Mouse (Mus musculus) gastrocnemius, postnatal 4 days (tissue): ENCODE data around the gene Vkorc1l1. TPM values are rescaled to one million over a fixed set of nuclear protein-coding genes. Genes with fewer than 3 reads are reported as not detected.

ENCODE experiments used
- DNase-seq, 2 experiments: peaks; one replicate each; pipeline ENCODE4 v3.0.0; 2021 to 2022; ENCODE audit warnings: low spot score in 2 of 2, mixed read lengths in 2 of 2
- total RNA-seq, 2 experiments: library from RNA; stranded (reverse); gene quantifications; 2 replicates each; pipeline ENCODE4 v1.2.3; 2021

The Vkorc1l1 gene
- total RNA-seq, 2 experiments from 2014 or later, result 21.3 to 22.0 TPM

DNA sequence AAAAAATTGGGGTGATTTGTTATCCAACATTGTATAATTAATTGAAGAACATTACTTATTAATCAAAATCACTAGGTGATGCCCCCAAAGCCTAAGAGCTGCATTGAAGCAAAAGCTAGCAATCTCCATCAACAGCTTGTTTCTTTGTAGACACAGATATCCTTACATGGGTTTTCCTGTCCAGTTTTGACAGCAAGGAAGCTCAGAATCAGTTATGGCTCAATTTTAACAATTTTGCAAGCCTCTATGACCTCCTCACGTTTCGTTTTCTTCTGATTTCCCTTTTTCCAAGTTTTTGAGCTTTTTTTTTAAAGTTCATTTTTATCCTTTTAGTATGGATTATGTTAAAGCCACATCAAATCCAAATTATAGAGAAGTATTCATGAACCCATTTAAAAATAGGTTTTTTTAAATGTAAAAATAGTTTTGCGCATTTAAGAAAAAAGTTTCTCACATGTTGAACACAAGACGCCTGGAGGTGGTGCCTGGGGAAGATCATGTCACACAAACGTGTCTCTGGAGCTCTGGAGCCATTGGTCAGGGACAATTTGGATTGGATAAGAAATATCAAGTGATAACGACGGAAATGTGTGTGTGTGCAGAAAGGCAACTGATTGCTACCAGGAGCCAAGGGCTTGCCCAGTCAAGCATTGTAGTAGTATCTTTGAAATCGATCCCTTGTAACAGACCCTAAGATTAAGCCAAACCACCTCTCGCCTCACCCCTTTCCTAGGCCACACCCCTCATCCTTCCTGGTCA, 855 bp upstream of the Vkorc1l1 start:
- no peak for DNase-seq

DNA sequence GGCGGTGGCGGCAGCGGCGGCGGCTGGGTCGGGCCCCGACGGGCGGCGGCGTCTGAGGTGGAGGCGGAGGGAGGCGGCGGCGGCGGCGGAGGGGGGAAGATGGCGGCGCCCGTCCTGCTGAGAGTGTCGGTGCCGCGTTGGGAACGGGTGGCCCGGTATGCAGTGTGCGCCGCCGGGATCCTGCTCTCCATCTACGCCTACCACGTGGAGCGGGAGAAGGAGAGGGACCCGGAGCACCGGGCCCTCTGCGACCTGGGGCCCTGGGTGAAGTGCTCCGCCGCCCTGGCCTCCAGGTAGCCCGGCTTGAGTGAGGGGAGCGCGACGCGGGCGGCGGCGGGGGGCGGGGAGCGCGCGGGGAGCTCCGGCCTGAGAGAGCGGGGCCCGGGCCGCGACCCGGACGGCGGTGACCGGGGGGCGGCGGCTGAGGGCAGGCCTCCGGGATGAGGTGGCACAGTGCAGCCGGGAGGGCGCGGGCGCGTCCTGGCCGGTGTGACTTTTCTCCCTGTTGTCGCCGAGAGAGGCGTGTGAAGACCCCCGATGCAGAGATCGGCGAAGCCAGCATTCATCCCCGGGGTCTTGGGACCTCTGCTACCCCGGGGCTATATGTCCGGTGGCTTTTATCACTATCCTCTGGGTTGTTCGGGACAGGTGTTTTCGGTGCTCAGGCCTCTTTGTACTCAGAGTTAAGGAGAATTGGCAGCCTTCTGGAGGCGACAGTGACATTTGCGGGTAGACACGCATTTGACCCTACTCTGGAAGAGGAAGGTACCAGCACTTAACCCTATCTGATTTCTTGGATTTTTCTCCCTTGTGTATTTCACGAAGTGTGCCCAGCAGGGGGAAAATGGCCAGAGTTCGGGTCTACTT, 536 bp downstream of the Vkorc1l1 start:
- DNase-seq, result peak; percentile 25 to 28

DNA sequence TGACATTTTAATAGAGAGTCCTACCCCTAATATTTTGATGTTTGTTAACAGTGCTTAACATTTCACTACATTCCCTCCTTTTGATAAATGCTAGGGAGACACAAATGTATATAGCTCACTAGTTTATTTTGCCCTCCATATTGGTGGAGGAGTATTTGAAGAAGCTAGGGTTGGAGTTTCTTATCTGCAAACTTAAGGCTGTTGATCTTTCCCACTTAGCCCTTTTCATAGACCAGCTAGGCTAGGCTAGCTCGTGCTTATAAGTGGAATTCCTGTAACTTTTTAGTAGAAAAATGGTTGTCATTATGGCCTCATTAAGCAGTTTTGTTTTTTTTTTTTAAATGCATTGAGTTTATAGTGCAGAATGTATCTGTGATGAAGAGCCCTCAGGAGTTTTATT, 1.6 kb downstream of the Vkorc1l1 start:
- DNase-seq, result no peak

DNA sequence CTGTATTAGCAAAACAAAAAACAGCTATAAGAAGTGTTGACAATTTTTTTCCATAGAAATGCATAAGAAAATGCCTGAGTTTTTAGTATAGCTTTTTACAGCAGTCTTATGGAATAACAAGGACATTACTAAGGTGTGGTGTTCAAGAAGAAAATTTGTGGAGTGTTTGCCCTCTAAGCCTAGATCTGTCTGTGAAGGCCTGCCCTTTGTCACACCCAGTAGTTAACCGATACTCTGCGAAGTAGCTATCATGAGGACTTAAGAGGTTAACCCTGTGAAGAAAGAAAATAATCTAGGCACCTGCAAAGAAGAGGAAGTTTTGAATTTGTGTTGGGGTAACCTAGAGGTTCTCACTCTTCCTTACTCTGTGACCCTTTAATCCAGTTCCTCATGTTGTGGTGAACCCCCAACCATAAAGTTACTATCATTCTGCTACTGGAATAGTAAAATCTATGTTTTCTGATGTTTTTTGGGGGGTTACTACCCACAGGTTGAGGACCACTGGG, 5.8 kb downstream of the Vkorc1l1 start:
- DNase-seq, result no peak

DNA sequence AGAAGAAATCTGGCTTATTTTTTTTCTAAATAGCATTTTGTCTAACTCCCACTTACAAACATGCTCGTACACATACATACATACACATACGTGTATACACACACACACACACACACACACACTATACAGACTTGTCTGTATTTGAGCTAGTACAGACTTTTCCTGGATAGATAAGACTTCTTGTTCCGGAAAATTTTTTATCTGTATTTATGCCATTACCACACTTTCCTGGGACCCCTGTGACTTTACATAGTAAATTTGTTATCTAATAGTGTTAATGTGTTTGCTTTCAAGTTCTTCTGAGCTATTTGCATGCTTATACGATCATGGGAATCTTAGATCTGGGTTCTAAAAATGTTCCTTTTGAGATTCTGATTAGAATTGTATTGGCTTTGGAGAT, 10.4 kb downstream of the Vkorc1l1 start:
- no peak for DNase-seq

DNA sequence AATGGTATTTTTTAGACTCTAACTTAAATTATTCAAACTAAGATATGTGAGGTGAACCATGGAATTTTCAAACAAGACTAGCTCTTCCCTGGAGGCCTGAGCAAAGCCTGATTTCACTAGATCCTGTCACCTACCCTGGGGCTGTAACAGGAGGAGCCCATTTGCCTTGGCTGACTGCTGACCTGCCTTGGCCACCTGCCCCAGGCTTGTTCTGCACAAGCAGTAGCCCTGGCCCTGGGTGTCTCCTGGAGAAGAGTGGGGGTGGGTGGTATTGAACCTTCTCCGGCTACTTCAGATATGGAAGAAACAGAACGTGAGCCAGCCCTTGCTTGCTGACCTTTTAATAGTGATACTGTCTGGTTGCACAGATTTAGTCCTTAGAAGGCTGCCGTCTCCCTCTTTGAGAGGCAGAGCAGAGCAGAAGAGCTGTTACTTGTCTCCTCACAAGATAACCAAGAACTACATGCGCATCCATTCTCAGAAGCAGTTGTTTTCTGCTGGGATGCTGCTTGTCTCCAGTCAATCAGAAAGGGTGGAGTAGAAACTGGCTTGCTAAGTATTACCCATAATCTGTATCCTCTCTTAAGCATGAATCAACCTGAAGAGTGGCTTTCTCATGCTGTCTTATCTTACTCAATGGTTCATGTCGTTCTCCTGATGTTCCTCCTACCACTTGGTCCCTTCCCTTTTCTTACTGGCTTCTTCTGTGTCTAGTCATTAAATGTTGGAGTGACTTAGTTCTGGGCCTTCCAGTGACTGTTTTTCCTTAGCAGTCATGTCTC, 12.9 kb downstream of the Vkorc1l1 start:
- DNase-seq, result no peak

DNA sequence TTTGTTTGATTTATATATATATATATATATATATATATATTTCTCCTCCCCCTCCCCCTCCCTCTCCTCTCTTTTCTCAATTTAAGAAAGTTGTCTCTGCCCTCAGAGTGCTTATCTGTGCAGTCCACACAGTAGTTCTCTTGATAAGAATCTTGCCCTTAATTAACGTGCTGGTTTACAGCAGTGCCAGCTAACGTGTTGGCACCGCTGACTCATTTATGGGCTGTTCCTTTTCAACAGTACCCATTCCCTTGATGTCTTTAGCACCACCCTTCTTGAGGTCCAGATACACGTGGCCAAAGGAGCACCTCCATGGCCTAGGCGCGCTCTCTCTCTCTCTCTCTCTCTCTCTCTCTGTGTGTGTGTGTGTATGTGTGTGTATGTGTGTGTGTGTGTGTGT, 14.0 kb downstream of the Vkorc1l1 start:
- DNase-seq, result no peak

DNA sequence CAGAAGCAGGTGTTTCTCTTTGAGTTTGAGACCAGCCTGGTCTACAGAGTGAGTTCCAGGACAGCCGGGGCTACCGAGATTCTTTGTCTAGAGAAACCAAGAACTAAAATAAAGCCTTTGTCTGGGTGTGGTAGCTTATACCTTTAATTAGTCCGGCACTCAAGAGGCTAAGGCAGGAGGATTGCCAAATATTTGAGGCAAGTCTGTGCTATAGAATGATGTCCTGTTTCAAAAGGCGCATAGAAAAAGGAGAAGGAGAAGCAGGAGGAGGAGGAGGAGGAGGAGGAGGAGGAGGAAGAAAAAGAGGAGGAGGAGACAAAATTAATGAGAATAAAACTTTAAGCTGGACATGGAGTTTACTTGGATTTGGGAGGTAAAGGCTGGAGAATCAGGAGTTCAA, 21.5 kb downstream of the Vkorc1l1 start:
- DNase-seq, result no peak

DNA sequence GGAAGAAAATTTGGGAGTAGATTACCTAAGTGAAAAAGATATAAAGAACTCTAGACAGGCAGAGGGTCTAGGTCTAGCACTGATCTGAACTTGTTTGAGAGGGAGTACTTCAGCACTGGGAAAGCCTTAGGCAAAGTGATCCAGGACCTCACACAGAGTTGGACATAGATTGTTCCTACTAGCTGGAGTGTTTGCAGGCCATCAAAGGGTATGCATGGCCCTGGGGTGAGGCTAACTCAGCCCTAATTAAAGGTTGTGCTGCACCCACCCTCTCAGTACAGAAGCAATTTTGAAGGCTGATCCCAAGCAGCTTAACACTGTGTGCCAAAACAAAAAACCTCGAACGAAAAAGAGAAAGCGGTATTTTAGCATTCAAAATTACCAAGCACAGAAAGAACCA, 24.7 kb downstream of the Vkorc1l1 start:
- DNase-seq, result no peak

DNA sequence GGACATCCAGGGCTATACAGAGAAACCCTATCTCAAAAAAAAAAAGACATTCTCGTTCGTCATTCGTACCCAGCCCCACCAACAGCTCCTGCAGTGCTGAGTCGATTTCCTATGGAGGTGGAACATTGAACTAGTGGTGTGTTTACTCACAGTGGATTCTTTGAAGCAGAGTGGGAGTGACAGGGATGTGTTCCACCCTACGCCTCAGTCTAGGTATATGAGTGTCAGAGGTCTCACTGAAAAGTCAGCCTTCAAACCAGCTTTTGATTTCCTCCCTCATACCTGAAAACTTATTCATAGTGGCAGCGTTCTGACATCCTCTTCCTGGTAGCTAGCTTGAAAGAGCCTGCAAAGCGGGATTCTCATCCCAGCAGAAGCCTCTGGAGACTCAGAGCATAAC, 26.6 kb downstream of the Vkorc1l1 start:
- no peak for DNase-seq

DNA sequence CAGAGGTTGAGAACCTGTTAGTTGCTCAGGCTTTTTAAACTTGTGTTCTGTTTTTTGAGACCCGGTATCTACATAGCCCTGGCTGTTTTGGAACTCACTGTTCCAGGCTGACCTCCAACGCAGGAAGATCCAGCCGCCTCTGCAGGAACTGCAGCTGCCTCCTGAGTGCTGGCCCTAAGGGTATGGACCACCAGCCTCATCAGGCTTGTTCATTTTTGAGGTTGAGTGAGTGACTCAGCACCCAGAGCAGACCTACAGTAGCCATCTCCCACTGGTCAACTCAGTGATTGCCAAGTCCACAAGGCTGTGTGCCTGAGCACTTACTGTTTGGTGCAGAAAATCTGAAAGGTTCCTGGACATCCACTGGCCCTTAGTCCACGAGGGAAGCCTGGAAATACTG, 29.7 kb downstream of the Vkorc1l1 start:
- DNase-seq, result no peak

DNA sequence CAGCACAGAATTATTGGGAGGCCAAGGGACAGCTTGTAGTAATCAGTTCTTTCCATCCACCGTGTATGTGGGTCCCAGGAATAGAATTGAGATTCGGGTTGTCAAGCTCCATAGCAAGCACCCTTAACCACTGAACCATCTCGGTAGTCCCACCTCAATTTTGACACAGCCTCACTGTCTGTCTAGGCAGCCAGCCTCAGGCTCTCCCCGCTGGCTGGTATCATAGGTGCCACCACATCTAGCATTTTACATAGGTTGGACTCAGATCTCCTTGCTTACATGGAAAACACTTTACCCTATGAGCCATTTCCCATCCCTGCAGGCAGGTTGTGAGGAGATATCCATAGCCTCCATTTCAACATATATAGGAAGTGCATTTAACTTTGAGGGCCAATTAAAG, 32.6 kb downstream of the Vkorc1l1 start:
- no peak for DNase-seq

DNA sequence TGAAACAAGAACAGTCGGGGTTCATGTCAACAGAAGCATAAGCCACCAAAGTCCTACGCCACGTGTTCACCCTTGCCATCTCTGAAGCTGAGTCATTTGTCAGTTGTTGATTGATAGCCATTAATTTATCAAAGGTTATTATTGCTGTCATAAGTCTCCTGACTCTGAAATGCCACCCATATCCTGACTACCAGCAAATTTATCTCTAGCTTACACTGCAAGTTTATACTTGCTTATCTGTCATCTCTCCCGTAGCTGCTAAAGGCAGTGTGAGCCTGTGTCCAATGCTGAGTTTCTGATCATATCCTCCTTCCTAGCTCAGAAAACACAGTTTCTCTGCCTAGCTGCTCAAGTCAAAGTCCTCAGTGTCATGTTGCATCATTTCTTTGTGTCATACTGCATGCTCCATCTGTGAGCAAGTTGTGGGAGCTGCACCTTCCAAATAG, 33.1 kb downstream of the Vkorc1l1 start:
- no peak for DNase-seq

DNA sequence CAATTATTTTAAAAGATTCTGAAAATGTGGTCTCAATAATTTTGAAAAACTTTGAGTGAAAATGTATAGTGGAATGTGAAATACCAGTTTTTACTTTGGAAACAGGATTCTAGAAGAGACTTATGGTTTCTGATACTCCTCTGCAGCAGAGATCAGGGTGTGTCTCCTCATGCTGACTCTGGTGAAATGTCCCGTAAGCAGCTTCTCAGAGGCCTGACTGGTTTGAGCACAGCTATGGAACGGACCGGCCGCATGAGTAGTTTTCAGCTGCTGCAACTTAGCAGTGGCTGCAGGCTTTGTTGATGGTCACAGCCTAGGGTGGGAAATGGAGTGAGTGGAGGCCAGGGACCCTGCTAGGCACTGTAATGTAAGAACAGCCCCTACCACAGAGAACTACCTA, 36.0 kb downstream of the Vkorc1l1 start:
- DNase-seq, result no peak

DNA sequence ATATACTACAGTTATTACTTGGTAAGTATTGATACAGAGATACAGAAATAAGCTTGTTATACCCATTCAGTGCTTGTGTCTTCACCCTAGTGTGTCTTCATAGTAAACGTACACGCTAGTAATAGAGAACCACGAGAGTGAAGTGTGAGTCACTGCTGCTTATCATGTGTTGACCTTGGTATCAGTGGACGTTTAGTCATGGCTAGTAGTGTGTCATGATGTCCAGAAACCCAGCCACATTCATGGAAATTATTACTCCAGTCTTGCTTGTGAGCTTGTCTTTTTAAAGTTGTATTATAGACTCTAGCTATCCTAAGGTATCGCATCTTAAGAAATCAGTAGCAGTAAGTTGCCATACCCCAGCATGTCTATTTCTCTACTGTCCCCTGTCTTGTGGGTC, 36.8 kb downstream of the Vkorc1l1 start:
- no peak for DNase-seq

DNA sequence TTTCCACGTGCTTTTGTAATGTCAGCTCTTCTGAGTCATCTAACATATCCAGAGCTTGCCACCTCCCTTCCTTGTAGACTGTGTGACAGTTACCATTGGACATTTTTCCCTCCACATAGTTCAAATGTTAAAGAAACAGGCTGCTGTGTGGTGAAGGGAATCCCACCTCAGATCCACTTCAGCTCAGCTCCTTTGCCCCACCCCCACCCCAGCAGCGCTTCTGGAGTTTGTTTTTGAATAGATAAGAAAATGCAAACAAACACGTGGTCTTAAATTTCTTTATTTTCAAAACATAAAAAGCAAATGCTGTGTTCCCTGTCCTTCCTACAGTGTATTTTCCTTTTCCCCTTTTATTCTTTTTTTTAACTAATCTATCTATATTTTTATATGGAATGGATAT, 38.4 kb downstream of the Vkorc1l1 start:
- DNase-seq, result no peak

DNA sequence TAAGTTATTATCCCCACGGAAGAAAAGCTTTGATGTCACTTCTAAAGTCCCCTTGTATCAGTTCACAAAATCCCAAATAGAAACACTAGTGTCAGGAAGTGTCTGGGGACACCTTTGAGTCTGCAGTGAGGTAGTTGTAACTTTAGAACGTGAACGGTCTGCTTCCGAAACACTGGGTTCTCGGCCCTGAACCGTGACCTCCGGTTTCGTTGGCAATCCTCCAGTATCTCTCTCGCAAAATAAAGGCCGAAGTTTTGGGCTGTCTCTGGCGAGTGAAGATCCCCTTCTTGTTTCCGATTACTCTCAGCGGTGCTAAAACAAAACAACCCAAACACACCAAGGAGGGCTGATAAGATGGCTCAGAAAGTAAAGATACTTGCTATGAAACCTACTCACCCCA, 47.6 kb downstream of the Vkorc1l1 start:
- DNase-seq, result no peak

DNA sequence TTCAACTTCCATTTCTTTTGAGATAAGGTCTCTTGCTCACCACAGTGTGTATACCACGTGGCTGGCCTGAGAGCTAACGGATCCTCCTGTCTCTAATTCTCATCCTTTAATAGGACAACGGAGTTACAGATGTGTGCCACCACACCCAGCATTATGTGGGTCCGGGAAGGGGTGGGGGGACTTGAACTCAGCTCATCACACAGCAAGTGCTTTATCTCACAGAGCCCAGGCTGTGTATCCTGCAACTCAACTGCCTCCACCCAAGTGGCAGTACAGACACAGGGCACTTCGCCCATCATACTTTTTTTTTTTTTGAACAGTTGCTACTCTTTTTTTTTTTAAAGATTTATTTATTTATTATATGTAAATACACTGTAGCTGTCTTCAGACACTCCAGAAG, 50.1 kb downstream of the Vkorc1l1 start:
- DNase-seq, result no peak

DNA sequence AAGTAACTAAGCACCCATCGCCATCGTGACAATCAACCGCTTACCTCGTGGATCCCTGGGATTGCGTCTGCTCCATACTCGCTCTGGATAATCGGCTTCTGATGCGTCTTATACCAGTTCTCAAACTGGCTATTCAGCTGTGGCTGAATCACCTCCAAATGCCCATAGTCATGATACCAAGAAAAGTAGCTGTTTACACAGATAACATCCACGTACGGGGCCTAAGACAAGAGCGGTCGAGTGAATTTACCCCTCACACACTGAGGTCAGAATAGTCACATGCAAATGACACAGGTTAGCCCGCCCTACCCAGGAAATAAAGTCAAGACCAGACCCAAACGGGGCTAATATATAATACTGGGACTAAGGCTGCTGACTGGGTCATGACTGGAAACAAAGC, 51.6 kb downstream of the Vkorc1l1 start:
- no peak for DNase-seq

DNA sequence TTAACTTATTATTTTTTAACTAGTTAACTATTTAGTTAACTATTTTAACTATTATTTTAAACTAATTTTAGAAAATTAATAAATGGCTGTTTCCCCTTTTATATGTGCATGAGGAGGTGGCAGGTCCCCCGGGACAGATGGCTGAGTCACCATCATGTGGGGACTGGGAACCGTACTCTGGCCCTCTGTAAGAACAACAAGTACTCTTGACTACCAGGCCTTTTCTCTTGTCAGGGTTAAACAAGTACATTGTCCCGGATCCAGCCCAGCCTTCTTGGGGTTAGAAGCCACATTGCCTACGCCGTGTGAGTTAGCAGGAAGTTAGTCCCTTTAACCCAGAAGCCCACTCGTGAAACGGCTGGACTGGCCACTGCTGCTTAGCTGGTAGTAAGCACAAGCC, 53.2 kb downstream of the Vkorc1l1 start:
- no peak for DNase-seq

DNA sequence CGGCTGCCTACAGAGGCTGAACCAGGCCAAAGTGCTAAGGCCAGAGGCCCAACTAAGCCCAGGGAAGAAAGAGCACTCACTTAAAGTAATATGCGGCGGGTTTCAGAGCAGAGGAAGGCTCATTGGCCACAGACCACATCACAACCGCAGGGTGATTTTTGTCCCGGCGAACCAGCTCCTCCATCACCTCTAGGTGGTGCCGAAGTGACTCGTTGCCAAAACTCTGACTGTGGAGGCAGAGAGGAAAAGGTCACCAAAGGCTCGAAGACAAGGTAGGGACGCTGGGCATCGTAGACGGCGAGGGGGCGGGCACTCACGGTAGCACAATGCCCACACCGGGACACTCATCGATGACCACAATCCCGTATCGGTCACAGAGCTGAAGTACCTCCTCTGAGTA, 55.9 kb downstream of the Vkorc1l1 start:
- DNase-seq, result no peak

DNA sequence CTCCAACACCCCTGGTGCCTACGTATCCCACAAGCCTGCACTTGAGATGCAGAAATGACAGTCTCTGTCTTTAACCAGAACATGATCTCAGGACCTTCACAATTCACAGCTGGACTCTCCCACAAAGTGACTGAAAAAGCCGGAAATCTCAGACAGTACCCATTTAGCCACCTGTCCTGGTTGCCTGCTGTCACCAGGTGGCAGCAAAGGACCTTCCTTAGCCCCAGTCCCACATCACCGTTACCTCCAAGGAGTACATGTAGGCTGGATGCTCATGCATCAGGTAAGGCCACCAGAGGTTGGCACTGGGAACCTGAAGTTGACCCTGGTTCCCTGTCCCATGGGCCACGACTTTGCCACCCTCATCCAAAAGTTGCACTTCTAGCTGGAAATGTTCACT, 57.3 kb downstream of the Vkorc1l1 start:
- DNase-seq, result peak in 1 of 2 experiments; percentile 33
